Mouse (Mus musculus): Measurements from ENCODE around the gene P2ry6. TPM values are rescaled to one million over a fixed set of nuclear protein-coding genes. Genes with fewer than 3 reads are reported as not detected.

Gene P2ry6
- total RNA-seq, 2 experiments from 2014 or later = 1.6 to 2.1 TPM

GRCm38 (mm10) chr7:100950481-100951010, 23.9 kb downstream of the P2ry6 start:
- intact Hi-C loops (cut with DNase I; ENCODE audit: low total_unique reads) = no loop called here
- DNase-seq = no peak

GRCm38 (mm10) chr7:100950031-100950430, 24.4 kb downstream of the P2ry6 start:
- no peak for DNase-seq
- intact Hi-C loops (cut with DNase I; ENCODE audit: low total_unique reads) = no loop called here

GRCm38 (mm10) chr7:100944738-100945137, 29.7 kb downstream of the P2ry6 start:
- intact Hi-C loops (cut with DNase I; ENCODE audit: low total_unique reads) = loop anchor here (5.0 kb wide), 2 partner anchors 38 to 108 kb away; no protein-coding TSS in a partner anchor
- DNase-seq = no peak

- intact Hi-C loops (cut with DNase I; ENCODE audit: low total_unique reads) = loop anchor here (5.0 kb wide), 1 partner anchor 38 kb away; no protein-coding TSS in a partner anchor
- DNase-seq = no peak
Measured at GRCm38 (mm10) chr7:100944306-100944705, 30.1 kb downstream of the P2ry6 start.

GRCm38 (mm10) chr7:100942789-100943615, 31.4 kb downstream of the P2ry6 start:
- intact Hi-C loops (cut with DNase I; ENCODE audit: low total_unique reads) = loop anchor here (5.0 kb wide), 1 partner anchor 39 kb away; no protein-coding TSS in a partner anchor
- DNase-seq = peak; percentile 68

GRCm38 (mm10) chr7:100941169-100941568, 33.3 kb downstream of the P2ry6 start:
- DNase-seq = no peak
- intact Hi-C loops (cut with DNase I; ENCODE audit: low total_unique reads) = loop anchor here (5.0 kb wide), 1 partner anchor 41 kb away; no protein-coding TSS in a partner anchor

GRCm38 (mm10) chr7:100938106-100938505, 36.3 kb downstream of the P2ry6 start:
- DNase-seq = no peak
- intact Hi-C loops (cut with DNase I; ENCODE audit: low total_unique reads) = no loop called here

- no peak for DNase-seq
- intact Hi-C loops (cut with DNase I; ENCODE audit: low total_unique reads) = no loop called here
Measured at GRCm38 (mm10) chr7:100937481-100937880, 37.0 kb downstream of the P2ry6 start.

GRCm38 (mm10) chr7:100933520-100933919, 40.9 kb downstream of the P2ry6 start:
- intact Hi-C loops (cut with DNase I; ENCODE audit: low total_unique reads) = loop anchor here (1.0 kb wide), 1 partner anchor 26 kb away; no protein-coding TSS in a partner anchor
- DNase-seq = no peak

GRCm38 (mm10) chr7:100932481-100933007, 41.9 kb downstream of the P2ry6 start:
- peak; percentile 90 for DNase-seq
- intact Hi-C loops (cut with DNase I; ENCODE audit: low total_unique reads) = loop anchor here (1.0 kb wide), 1 partner anchor 25 kb away; no protein-coding TSS in a partner anchor

- intact Hi-C loops (cut with DNase I; ENCODE audit: low total_unique reads) = no loop called here
- peak; percentile 57 for DNase-seq
Measured at GRCm38 (mm10) chr7:100931926-100932480, 42.4 kb downstream of the P2ry6 start, which contains the start of gene Arhgef17. TSS of gene Arhgef17 (minus strand) at chr7:100932107.

- intact Hi-C loops (cut with DNase I; ENCODE audit: low total_unique reads) = no loop called here
Measured at GRCm38 (mm10) chr7:100931316-100931925, 43.0 kb downstream of the P2ry6 start.

GRCm38 (mm10) chr7:100930619-100931315, 43.7 kb downstream of the P2ry6 start:
- DNase-seq = peak; percentile 66
- intact Hi-C loops (cut with DNase I; ENCODE audit: low total_unique reads) = no loop called here

More at GRCm38 (mm10) chr7:100931316-100931925, 43.0 kb downstream of the P2ry6 start:
- DNase-seq = peak; percentile 68

GRCm38 (mm10) chr7:100929639-100930303, 44.7 kb downstream of the P2ry6 start:
- intact Hi-C loops (cut with DNase I; ENCODE audit: low total_unique reads) = no loop called here
- no peak for DNase-seq

GRCm38 (mm10) chr7:100928456-100928855, 46.0 kb downstream of the P2ry6 start:
- intact Hi-C loops (cut with DNase I; ENCODE audit: low total_unique reads) = no loop called here
- DNase-seq = no peak

- intact Hi-C loops (cut with DNase I; ENCODE audit: low total_unique reads) = no loop called here
- peak; percentile 52 for DNase-seq
Measured at GRCm38 (mm10) chr7:100927287-100928000, 47.0 kb downstream of the P2ry6 start.

GRCm38 (mm10) chr7:100926311-100926923, 48.0 kb downstream of the P2ry6 start:
- DNase-seq = no peak
- intact Hi-C loops (cut with DNase I; ENCODE audit: low total_unique reads) = no loop called here

Measured in gastrocnemius, postnatal 14 days (tissue).